Mouse (Mus musculus) forebrain, embryonic 16.5 days (tissue): ENCODE data around the gene AY358078. TPM values are rescaled to one million over a fixed set of nuclear protein-coding genes. Genes with fewer than 3 reads are reported as not detected.
"Not testable (repeated sequence)": the region's sequence is repeated elsewhere in the genome, so short reads cannot be mapped to it uniquely, and the experiment has no call there.

Experiments
- ATAC-seq: fragments of 200-750 bp; cut with Nextera tagmentation; 2 replicates; pipeline ENCODE4 v1.8.0; 2017; ENCODE audit warnings: mild to moderate bottlenecking, moderate library complexity
- H3K27ac ChIP-seq: fragments of 300-500 bp; sonication (generic); 2 replicates; pipeline ENCODE4 v1.5.1; 2014; ENCODE audit warnings: low read length, control low read depth
- H3K27me3 ChIP-seq: fragments of 300-500 bp; sonication (generic); replicated peaks from 2 replicates; pipeline ENCODE4 v1.6.1; 2014; ENCODE audit warnings: low read length; ENCODE audit not compliant: control insufficient read depth, insufficient read depth
- H3K36me3 ChIP-seq: fragments of 300-500 bp; sonication (generic); 2 replicates; pipeline ENCODE4 v1.6.1; 2014; ENCODE audit not compliant: control insufficient read depth, insufficient read depth
- H3K4me1 ChIP-seq: fragments of 300-500 bp; sonication (generic); replicated peaks from 2 replicates; pipeline ENCODE4 v1.6.1; 2014; ENCODE audit warnings: low read length; ENCODE audit not compliant: control insufficient read depth, insufficient read depth
- H3K4me2 ChIP-seq: fragments of 300-500 bp; sonication (generic); 2 replicates; pipeline ENCODE4 v1.6.1; 2014; ENCODE audit warnings: mild to moderate bottlenecking, low read length, control low read depth
- H3K4me3 ChIP-seq: fragments of 300-500 bp; sonication (generic); replicated peaks from 2 replicates; pipeline ENCODE4 v1.5.1; 2014; ENCODE audit warnings: mild to moderate bottlenecking, low read length, control low read depth
- H3K9ac ChIP-seq: fragments of 300-500 bp; sonication (generic); replicated peaks from 2 replicates; pipeline ENCODE4 v1.6.1; 2014; ENCODE audit warnings: low read depth, low read length, control low read depth
- H3K9me3 ChIP-seq: fragments of 300-500 bp; sonication (generic); 2 replicates; pipeline ENCODE4 v1.6.1; 2016; ENCODE audit warnings: low read length; ENCODE audit not compliant: control insufficient read depth
- whole genome bisulfite sequencing: fragments of 180-500 bp; shearing (Covaris S2); extraction: QIAGEN DNeasy Blood & Tissue Kit; methylation state at CpG from one replicate; pipeline ENCODE4 v1.1.7; 2014; 5-methylcytosine and 5-hydroxymethylcytosine counted together
- polyA plus RNA-seq: library from polyadenylated mRNA; unstranded; fragments of >200 nt; fragmentation: Nextera tagmentation; extraction: Ambion mirVana; gene quantifications from 2 replicates; pipeline ENCODE4 v1.2.1, GENCODE M21; 2015

The AY358078 gene
- not detected in 2 replicates for polyA plus RNA-seq

- Histone ChIP-seq H3K27ac (no peak within 1 kb of the TSS), H3K9me3 (no peaks in the 10 kb centered on the region), H3K4me3 (no peak within 1 kb of the TSS), H3K9ac (no peak within 1 kb of the TSS), H3K4me1 (no peaks in the 10 kb centered on the region), H3K27me3 (no peaks in the 10 kb centered on the region), H3K36me3 (no peaks in the 10 kb centered on the region), H3K4me2 (no peak within 1 kb of the TSS)
- WGBS: 88% methylated on average over 2 of the region's 2 CpGs
- no peak for ATAC-seq
Measured at GRCm38 (mm10) chr14:51799746-51800145, at the start of gene AY358078. Gene AY358078 (plus strand): TSS chr14:51800046.

GRCm38 (mm10) chr14:51755944-51756343 lies 43.9 kb upstream of the AY358078 start:
- Histone ChIP-seq H3K9ac (no peak overlapping the region), H3K27ac (no peak overlapping the region), H3K9me3 (no peaks in the 10 kb centered on the region), H3K4me2 (no peak overlapping the region), H3K4me3 (no peak overlapping the region), H3K36me3 (no peaks in the 10 kb centered on the region), H3K4me1 (no peaks in the 10 kb centered on the region), H3K27me3 (no peaks in the 10 kb centered on the region)
- 78% methylated on average over 2 of the region's 2 CpGs for WGBS
- ATAC-seq: no peak

- not testable (repeated sequence) for H3K4me2 ChIP-seq, H3K27me3 ChIP-seq, H3K9ac ChIP-seq, H3K4me3 ChIP-seq, H3K36me3 ChIP-seq, H3K27ac ChIP-seq, H3K4me1 ChIP-seq, H3K9me3 ChIP-seq
- WGBS: 92% methylated on average over 1 of the region's 1 CpGs
- peak; percentile 52; the same call in 1 of the 2 replicates for ATAC-seq
Measured at GRCm38 (mm10) chr14:51771378-51771777, 28.5 kb upstream of the AY358078 start.

GRCm38 (mm10) chr14:51773490-51773889 lies 26.4 kb upstream of the AY358078 start, which contains the start of gene Ang4:
Gene Ang4 (minus strand): TSS chr14:51773590.
- Histone ChIP-seq H3K4me2 (no peak within 1 kb of the TSS), H3K9ac (no peak within 1 kb of the TSS), H3K36me3 (no peaks in the 10 kb centered on the region), H3K4me1 (no peaks in the 10 kb centered on the region), H3K4me3 (no peak within 1 kb of the TSS), H3K27ac (no peak within 1 kb of the TSS), H3K9me3 (no peaks in the 10 kb centered on the region), H3K27me3 (no peaks in the 10 kb centered on the region)
- WGBS: 84% methylated on average over 5 of the region's 5 CpGs
- no peak for ATAC-seq

GRCm38 (mm10) chr14:51777791-51778190 lies 22.1 kb upstream of the AY358078 start:
- Histone ChIP-seq H3K27ac (no peak overlapping the region), H3K9ac (no peak overlapping the region), H3K9me3 (no peaks in the 10 kb centered on the region), H3K4me1 (no peaks in the 10 kb centered on the region), H3K36me3 (no peaks in the 10 kb centered on the region), H3K27me3 (no peaks in the 10 kb centered on the region), H3K4me3 (no peak overlapping the region), H3K4me2 (no peak overlapping the region)
- no peak for ATAC-seq
- 100% methylated on average over 1 of the region's 1 CpGs for WGBS

GRCm38 (mm10) chr14:51778865-51779481 lies 20.9 kb upstream of the AY358078 start:
- no peaks in the 10 kb centered on the region for H3K36me3 ChIP-seq
- no peak for ATAC-seq
- no peak overlapping the region for H3K9ac ChIP-seq
- H3K4me1 ChIP-seq: no peaks in the 10 kb centered on the region
- no peak overlapping the region for H3K27ac ChIP-seq
- no peaks in the 10 kb centered on the region for H3K9me3 ChIP-seq
- no peak overlapping the region for H3K4me3 ChIP-seq
- WGBS: 87% methylated on average over 4 of the region's 4 CpGs
- H3K4me2 ChIP-seq: no peak overlapping the region
- H3K27me3 ChIP-seq: no peaks in the 10 kb centered on the region

GRCm38 (mm10) chr14:51786335-51786734 lies 13.5 kb upstream of the AY358078 start:
- ATAC-seq: no peak

GRCm38 (mm10) chr14:51787061-51787460 lies 12.8 kb upstream of the AY358078 start:
- Histone ChIP-seq H3K4me2 (no peak overlapping the region), H3K9me3 (no peaks in the 10 kb centered on the region), H3K4me1 (no peaks in the 10 kb centered on the region), H3K4me3 (no peak overlapping the region), H3K27ac (no peak overlapping the region), H3K36me3 (no peaks in the 10 kb centered on the region), H3K27me3 (no peaks in the 10 kb centered on the region), H3K9ac (no peak overlapping the region)
- WGBS: 71% methylated on average over 5 of the region's 5 CpGs
- ATAC-seq: peak; percentile 33; the same call in 1 of the 2 replicates

More at GRCm38 (mm10) chr14:51786335-51786734, 13.5 kb upstream of the AY358078 start:
- no peaks in the 10 kb centered on the region for H3K27me3 ChIP-seq
- H3K27ac ChIP-seq: no peak overlapping the region
- H3K4me3 ChIP-seq: no peak overlapping the region
- H3K4me2 ChIP-seq: no peak overlapping the region
- H3K36me3 ChIP-seq: no peaks in the 10 kb centered on the region
- 71% methylated on average over 4 of the region's 4 CpGs for WGBS
- no peaks in the 10 kb centered on the region for H3K9me3 ChIP-seq
- H3K4me1 ChIP-seq: no peaks in the 10 kb centered on the region
- no peak overlapping the region for H3K9ac ChIP-seq

GRCm38 (mm10) chr14:51789196-51789595 lies 10.7 kb upstream of the AY358078 start:
- H3K9ac ChIP-seq: no peak overlapping the region
- H3K27me3 ChIP-seq: no peaks in the 10 kb centered on the region
- no peak for ATAC-seq
- no peak overlapping the region for H3K4me2 ChIP-seq
- no peaks in the 10 kb centered on the region for H3K4me1 ChIP-seq
- no peaks in the 10 kb centered on the region for H3K36me3 ChIP-seq
- no peak overlapping the region for H3K4me3 ChIP-seq
- no peak overlapping the region for H3K27ac ChIP-seq
- 84% methylated on average over 2 of the region's 2 CpGs for WGBS
- no peaks in the 10 kb centered on the region for H3K9me3 ChIP-seq

GRCm38 (mm10) chr14:51794106-51794505 lies 5.7 kb upstream of the AY358078 start:
- Histone ChIP-seq H3K4me1 (no peaks in the 10 kb centered on the region), H3K27me3 (no peaks in the 10 kb centered on the region), H3K4me3 (no peak overlapping the region), H3K9me3 (no peaks in the 10 kb centered on the region), H3K36me3 (no peaks in the 10 kb centered on the region), H3K4me2 (no peak overlapping the region), H3K27ac (no peak overlapping the region), H3K9ac (no peak overlapping the region)
- ATAC-seq: no peak
- 87% methylated on average over 2 of the region's 2 CpGs for WGBS
